ENCODE assay signal across 13 mouse cellular contexts in genomic region chr10:67100831-67101251, GRCm38 (mm10). TPM values are rescaled to one million over a fixed set of nuclear protein-coding genes. Genes with fewer than 3 reads are reported as not detected.
DNase-seq lines count a peak whose midpoint lies in the region; ATAC-seq and TF ChIP-seq lines count a peak whose summit lies in the region.
"Had no signal": no experiment of that assay in that cellular context is flagged by ENCODE, and none has a peak within 500 bp of the region (broad histone marks: within the 10 kb centered on the region; RNA-seq: fewer than 3 reads in every experiment).

No protein-coding gene starts in this region.

- H3K4me3 ChIP-seq in kidney, adult 2 months (ENCODE audit: insufficient read depth, low read depth, low read length) = no peak overlapping the region
- H3K4me3 ChIP-seq in forebrain, embryonic 10.5 days = no peak overlapping the region
- H3K4me3 ChIP-seq: embryonic facial prominence, embryonic 12.5 days; limb, embryonic 10.5 days; liver, embryonic 15.5 days had no signal

- 73% methylated on average over 9 of the region's 9 CpGs for WGBS in kidney, adult 2 months
- WGBS in forebrain, embryonic 10.5 days = 60% methylated on average over 9 of the region's 9 CpGs

- TF ChIP-seq POLR2A in kidney, adult 2 months (IDR thresholded peaks at IDR 0.05; ENCODE audit: low read depth, low read length) = no peak

- peak overlapping the region; percentile 62 for H3K27ac ChIP-seq in kidney, adult 2 months (ENCODE audit: insufficient read depth, low read depth, low read length)
- no peak overlapping the region for H3K27ac ChIP-seq in forebrain, embryonic 10.5 days
- H3K27ac ChIP-seq: embryonic facial prominence, embryonic 12.5 days; hindbrain, embryonic 14.5 days; limb, embryonic 10.5 days; liver, embryonic 15.5 days had no signal

- no peaks in the 10 kb centered on the region for H3K9me3 ChIP-seq in forebrain, embryonic 10.5 days
- H3K9me3 ChIP-seq: embryonic facial prominence, embryonic 12.5 days; limb, embryonic 10.5 days; liver, embryonic 15.5 days had no signal

- no peak for DNase-seq in kidney, adult 2 months
- DNase-seq in kidney, adult 18-20 months = no peak
- peak; percentile 69 for DNase-seq in CD4-positive helper T cell, adult 2 months (ENCODE audit: low read depth, low spot score)
- peak; percentile 67 for DNase-seq in cerebellum, adult 9-11 months
- no peak for DNase-seq in forebrain, embryonic 10.5 days (ENCODE audit: extremely low spot score, low spot score)
- DNase-seq in urinary bladder, postnatal 4 days (ENCODE audit: low spot score in 2 of 2) = no peak
- DNase-seq: adrenal gland, adult 8-10 months; gastrocnemius, postnatal 10 days had no signal

- no peaks in the 10 kb centered on the region for H3K36me3 ChIP-seq in kidney, adult 2 months (ENCODE audit: control insufficient read depth, insufficient read depth, low read length)
- H3K36me3 ChIP-seq in forebrain, embryonic 10.5 days (replicated peaks) = 0 out of 2 replicates have a peak, but pooled peaks cover 3% of the 10 kb centered on the region
- H3K36me3 ChIP-seq: embryonic facial prominence, embryonic 12.5 days; limb, embryonic 10.5 days; liver, embryonic 15.5 days had no signal

- TF ChIP-seq CTCF in kidney, adult 2 months (conservative IDR thresholded peaks at IDR 0.05; ENCODE audit: insufficient read depth, insufficient read length, low read depth, low read length) = no peak

- H3K4me1 ChIP-seq in kidney, adult 2 months (ENCODE audit: control insufficient read depth, insufficient read depth, low read length) = peaks cover 52% of the 10 kb centered on the region
- H3K4me1 ChIP-seq in forebrain, embryonic 10.5 days = peaks cover 82% of the 10 kb centered on the region

- ATAC-seq in CD4-positive, CD25-positive, alpha-beta regulatory T cell, adult 4 months = peak; percentile 33

- H3K27me3 ChIP-seq in kidney, adult 2 months (replicated peaks; ENCODE audit: control insufficient read depth, insufficient read depth, low read length) = no peaks in the 10 kb centered on the region
- no peaks in the 10 kb centered on the region for H3K27me3 ChIP-seq in forebrain, embryonic 10.5 days (ENCODE audit: poor library complexity, severe bottlenecking)
- H3K27me3 ChIP-seq: embryonic facial prominence, embryonic 12.5 days had no signal

RNA-seq across cellular contexts. Expression of gene Reep3, which starts 4.1 kb away (rescaled TPM):
- polyA plus RNA-seq in kidney, adult 2 months (2012; rRNA removed) = 22.2 and 26.0 TPM in 2 replicates
- 10 to 100 TPM; 13.8 to 17.3 TPM for polyA plus RNA-seq in CD4-positive, CD25-positive, alpha-beta regulatory T cell, adult 4 months (2017; shearing (Covaris generic))
- polyA plus RNA-seq in forebrain, embryonic 10.5 days (2016; fragmentation: Nextera tagmentation; extraction: Ambion mirVana) = 30.9 and 32.7 TPM in 2 replicates

RNA-seq across cellular contexts. Expression of gene Jmjd1c, which starts 4.9 kb away (rescaled TPM):
- polyA plus RNA-seq in kidney, adult 2 months (2012; rRNA removed) = 9.4 and 10.0 TPM in 2 replicates
- polyA plus RNA-seq in CD4-positive, CD25-positive, alpha-beta regulatory T cell, adult 4 months (2017; shearing (Covaris generic)) = 10 to 100 TPM; 56.7 to 57.2 TPM
- polyA plus RNA-seq in forebrain, embryonic 10.5 days (2016; fragmentation: Nextera tagmentation; extraction: Ambion mirVana) = 29.7 and 30.6 TPM in 2 replicates

Comparison
In these comparisons a context has a peak if more than half of its experiments do, and no peak if none do; other contexts are left out.
1. DNase-seq: peak in CD4-positive helper T cell, adult 2 months (single experiment) and cerebellum, adult 9-11 months (single experiment); none in kidney, adult 2 months (single experiment), kidney, adult 18-20 months (single experiment), forebrain, embryonic 10.5 days (single experiment) and urinary bladder, postnatal 4 days (0 of 2).